14 mouse cellular contexts compared by ENCODE assay signal in the genomic region with DNA sequence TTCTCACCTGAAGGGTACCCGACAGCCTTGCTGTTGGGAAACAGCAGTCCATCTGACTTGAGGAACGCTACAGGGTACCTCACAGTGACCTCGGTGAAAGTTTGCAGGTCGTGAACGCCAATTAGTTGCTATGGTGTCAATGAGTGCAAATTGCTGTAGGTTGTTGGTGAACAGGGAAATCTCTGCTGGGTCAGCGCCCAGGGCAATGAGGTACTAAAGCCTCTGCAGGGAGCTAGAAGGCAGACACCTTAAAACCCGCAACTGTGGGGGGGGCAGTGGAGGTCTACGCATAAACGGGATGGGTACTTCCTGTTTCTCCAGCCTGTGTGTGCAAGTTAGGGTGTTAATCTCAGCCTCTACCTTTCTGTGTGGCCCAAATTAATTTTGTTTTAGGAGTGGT.
"Had no signal": no experiment of that assay in that cellular context is flagged by ENCODE, and none has a peak within 500 bp of the region (broad histone marks: within the 10 kb centered on the region; RNA-seq: fewer than 3 reads in every experiment).

No protein-coding gene starts in this region.

- H3K4me3 ChIP-seq: kidney, embryonic 15.5 days; left cerebral cortex, adult 2 months; limb, embryonic 12.5 days; liver, embryonic 13.5 days; lung, embryonic 15.5 days; megakaryocyte, embryonic 14.5 days; midbrain, embryonic 12.5 days had no signal

- H3K4me1 ChIP-seq: liver, embryonic 13.5 days; lung, embryonic 15.5 days; megakaryocyte, embryonic 14.5 days; midbrain, embryonic 12.5 days had no signal

- DNase-seq: kidney, adult 2 months; kidney, postnatal 14 days; liver; liver, embryonic 13.5 days; liver, postnatal 0 days; lung, postnatal 14 days; thymus, postnatal 36 days had no signal

- H3K36me3 ChIP-seq: kidney, embryonic 15.5 days; limb, embryonic 12.5 days; liver, embryonic 13.5 days; lung, embryonic 15.5 days; midbrain, embryonic 12.5 days had no signal

- H3K9me3 ChIP-seq: kidney, embryonic 15.5 days; limb, embryonic 12.5 days; liver, embryonic 13.5 days; lung, embryonic 15.5 days; midbrain, embryonic 12.5 days had no signal

- H3K27me3 ChIP-seq: kidney, embryonic 15.5 days; liver, embryonic 13.5 days; lung, embryonic 15.5 days; megakaryocyte, embryonic 14.5 days; midbrain, embryonic 12.5 days had no signal

- H3K27ac ChIP-seq: kidney, embryonic 15.5 days; left cerebral cortex, adult 2 months; limb, embryonic 12.5 days; liver, embryonic 13.5 days; lung, embryonic 15.5 days; macrophage; midbrain, embryonic 12.5 days had no signal
